Mouse (Mus musculus) hematopoietic stem cell, adult 5-6 weeks (primary cell): ENCODE results near the gene Tbc1d16. TPM values are rescaled to one million over a fixed set of nuclear protein-coding genes. Genes with fewer than 3 reads are reported as not detected.
"Not testable (repeated sequence)": the region's sequence is repeated elsewhere in the genome, so short reads cannot be mapped to it uniquely, and the experiment has no call there.

Source experiments
- ATAC-seq, 2 experiments: fragments of 125-278 bp in 1 of 2; replicated peaks in 1 of 2; 2 replicates each; pipeline ENCODE4 v1.8.0; 2016 to 2017; ENCODE audit warnings: inconsistent platforms in 2 of 2, mild to moderate bottlenecking in 2 of 2, moderate number of reproducible peaks in 2 of 2, low read depth in 1 of 2, moderate TSS enrichment in 1 of 2; ENCODE audit not compliant: low FRiP score in 2 of 2, poor library complexity in 2 of 2, severe bottlenecking in 2 of 2, insufficient read depth in 1 of 2, low TSS enrichment in 1 of 2
- total RNA-seq: library from RNA; stranded (forward); fragments of 172-1452, 232-1000 nt; gene quantifications from 2 replicates; pipeline ENCODE4 v1.2.3, GENCODE M21; 2017

The Tbc1d16 gene
- total RNA-seq, 1 experiment from 2014 or later: 5.5 TPM

DNA sequence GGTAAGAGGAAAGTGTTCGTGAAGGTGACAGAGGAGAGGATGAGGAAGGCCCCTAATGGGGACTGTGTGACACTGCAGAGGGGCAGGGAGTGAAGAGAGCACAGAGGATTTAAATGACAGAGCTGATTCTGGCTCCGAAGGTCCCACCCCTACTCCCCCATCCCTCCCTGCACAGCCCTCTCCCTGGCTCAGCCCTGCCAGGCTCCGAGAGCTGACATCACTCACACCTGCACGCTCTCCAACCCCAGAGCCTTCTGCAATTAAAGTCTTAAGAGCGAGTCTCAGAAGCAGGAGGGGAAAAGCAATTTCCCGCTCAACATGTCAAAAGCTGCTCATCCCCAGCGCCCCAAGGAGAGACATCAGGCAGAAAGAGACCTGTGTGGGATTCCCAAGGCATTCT is 109.4 kb downstream of the Tbc1d16 start:
- no peak for ATAC-seq

- peak in 1 of 2 experiments; percentile 13; a peak in 1 of 4 replicates for ATAC-seq
These were observed 110.4 kb downstream of the Tbc1d16 start for GRCm38 (mm10) chr11:119117945-119118344.

GRCm38 (mm10) chr11:119116992-119117391 is 111.3 kb downstream of the Tbc1d16 start:
- no peak for ATAC-seq

GRCm38 (mm10) chr11:119112721-119113120 is 115.6 kb downstream of the Tbc1d16 start:
- ATAC-seq: no peak

DNA sequence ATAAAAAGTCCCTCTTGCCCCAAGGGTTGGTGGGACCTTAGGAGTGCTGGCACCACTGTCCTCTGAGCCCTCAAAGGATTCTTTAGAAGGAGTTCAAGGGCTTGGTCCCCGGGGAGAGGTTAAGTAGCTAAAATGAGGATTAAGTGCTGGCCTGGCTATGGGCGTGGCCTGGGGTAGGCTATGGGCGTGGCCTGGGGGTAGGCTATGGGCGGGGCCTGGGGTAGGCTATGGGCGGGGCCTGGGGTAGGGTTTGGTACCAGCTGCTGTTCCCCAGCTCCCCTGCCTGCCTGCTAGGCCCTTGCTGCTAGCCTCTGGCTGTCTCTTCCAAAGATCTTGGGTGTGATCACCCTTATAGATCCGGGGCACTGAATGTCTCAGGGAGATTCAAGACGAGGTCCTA is 117.0 kb downstream of the Tbc1d16 start:
- peak in 1 of 2 experiments; percentile 39; a peak in 2 of 4 replicates for ATAC-seq

DNA sequence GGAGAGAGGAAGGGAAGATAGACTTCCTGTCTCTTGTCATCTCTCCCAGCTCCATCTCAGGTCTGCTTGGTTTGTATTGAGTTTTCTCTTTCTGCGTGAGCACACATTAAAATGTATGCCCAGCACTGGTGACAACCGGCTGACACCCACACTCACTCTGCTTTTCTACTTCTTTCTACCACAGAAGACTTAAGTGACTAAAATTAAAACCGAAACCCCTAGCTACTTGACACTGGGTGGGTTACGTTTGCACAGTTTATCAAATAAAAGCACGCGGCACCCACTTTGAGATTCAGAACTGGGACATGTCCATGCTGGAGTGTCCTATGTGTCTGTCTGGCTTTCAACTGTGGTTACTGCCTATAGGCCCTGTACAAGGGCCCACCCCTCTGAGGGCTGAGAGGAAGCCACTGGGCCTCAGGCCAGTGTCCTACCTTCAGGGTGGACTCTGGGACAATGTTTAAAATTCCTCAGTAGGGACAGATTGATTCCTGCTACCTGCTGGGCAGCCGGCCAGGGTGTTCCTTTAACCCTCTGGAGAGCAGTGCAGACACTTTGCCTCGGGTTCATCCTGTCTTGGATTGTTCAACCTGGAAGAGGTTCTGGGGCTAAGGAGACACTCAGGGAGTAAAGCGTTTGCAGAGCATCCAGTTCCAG is 118.8 kb downstream of the Tbc1d16 start:
- ATAC-seq: no peak

DNA sequence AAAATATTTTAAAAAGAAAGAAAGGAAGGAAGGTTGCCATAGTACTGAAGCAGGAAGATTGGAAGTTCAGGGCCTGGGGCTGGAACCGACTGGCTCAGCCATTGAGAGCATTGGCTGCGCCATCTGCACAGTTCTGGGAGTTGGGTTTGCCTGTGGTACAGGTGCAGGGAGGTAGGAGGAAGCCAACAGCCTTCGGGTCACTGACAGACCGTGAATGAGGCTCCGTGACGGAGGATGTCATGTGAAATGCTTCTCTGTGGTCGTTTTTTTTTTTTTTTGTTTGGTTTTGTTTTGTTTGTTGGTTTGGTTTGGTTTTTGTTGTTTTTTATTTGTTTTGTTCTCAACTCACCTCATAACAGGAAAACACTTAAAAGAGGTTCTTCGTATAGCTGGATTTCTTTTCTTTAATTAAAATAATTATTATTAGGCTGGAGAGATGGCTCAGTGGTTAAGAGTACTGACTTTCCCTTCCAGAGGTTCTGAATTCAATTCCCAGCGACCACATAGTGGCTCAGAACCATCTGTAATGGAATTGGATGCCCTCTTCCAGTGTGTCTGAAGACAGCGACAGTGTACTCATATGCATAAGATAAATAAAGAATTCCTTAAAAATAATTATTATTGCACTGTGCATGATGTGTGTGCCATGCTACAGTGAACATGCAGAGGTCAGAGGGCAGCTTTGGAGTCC is 119.6 kb downstream of the Tbc1d16 start:
- ATAC-seq: no peak

GRCm38 (mm10) chr11:119106289-119106688 is 122.0 kb downstream of the Tbc1d16 start:
- ATAC-seq: peak; percentile 70 to 78

GRCm38 (mm10) chr11:119105748-119106147 is 122.6 kb downstream of the Tbc1d16 start:
- ATAC-seq: 0 out of 4 replicates have a peak, but pooled peaks have one; percentile 25 to 38

- ATAC-seq: no peak
These were observed 123.2 kb downstream of the Tbc1d16 start for GRCm38 (mm10) chr11:119105071-119105609.

GRCm38 (mm10) chr11:119103991-119104390 is 124.3 kb downstream of the Tbc1d16 start:
- ATAC-seq: no peak

GRCm38 (mm10) chr11:119100355-119100754 is 127.9 kb downstream of the Tbc1d16 start:
- ATAC-seq: not testable (repeated sequence)

- no peak for ATAC-seq
These were observed 130.1 kb downstream of the Tbc1d16 start for GRCm38 (mm10) chr11:119098202-119098601.

- no peak for ATAC-seq
These were observed 132.9 kb downstream of the Tbc1d16 start for GRCm38 (mm10) chr11:119095441-119095840.

- no peak for ATAC-seq
These were observed 135.0 kb downstream of the Tbc1d16 start for GRCm38 (mm10) chr11:119093322-119093721.
